Mouse (Mus musculus): ENCODE data around the gene Clrn1. TPM values are rescaled to one million over a fixed set of nuclear protein-coding genes. Genes with fewer than 3 reads are reported as not detected.
"Not testable (repeated sequence)": the region's sequence is repeated elsewhere in the genome, so short reads cannot be mapped to it uniquely, and the experiment has no call there.

Gene Clrn1
- total RNA-seq (2017): not detected in 3 replicates

DNA sequence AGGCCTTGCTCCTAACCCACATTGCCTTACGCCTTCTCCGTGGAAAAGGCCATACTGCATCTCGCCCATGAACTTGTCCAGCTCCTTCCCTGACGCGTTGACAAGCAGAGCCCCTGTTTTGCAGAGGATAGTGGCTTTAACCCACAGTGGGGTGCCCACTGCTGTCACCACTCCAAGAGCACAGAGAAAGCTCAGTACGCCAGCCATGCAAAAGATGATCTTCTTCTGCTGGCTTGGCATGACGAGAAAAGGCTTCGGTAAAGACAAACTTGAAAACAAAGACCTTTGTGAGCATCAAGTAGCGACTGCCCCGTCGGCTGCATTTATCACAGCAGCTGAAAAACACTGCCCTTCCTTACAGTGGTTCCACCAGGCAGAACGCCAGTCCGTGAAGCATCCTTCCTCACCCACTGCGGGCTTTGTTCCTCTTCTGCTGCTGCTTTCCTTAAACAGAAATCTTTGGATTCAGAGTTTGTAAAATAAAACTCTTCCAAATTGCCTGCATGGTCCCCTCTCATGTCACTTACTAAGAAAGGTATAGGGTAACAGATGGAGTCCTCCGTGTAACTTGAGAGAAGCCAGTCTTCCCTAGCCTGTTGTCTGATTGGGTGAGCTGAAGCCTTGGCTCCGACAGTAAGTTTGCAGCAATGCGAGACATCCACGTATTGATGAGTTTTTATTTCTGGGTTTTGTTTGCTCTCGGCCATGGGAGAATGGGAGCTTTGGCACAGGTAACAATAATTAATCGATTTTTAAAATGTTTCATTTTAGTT lies at the start of gene Clrn1:
Gene Clrn1, minus strand, starts transcription at position 540 of the 773 bp plus-strand sequence.
- ATAC-seq (replicated peaks; ENCODE audit: insufficient number of reproducible peaks, low FRiP score, low TSS enrichment, poor library complexity, severe bottlenecking): no peak

DNA sequence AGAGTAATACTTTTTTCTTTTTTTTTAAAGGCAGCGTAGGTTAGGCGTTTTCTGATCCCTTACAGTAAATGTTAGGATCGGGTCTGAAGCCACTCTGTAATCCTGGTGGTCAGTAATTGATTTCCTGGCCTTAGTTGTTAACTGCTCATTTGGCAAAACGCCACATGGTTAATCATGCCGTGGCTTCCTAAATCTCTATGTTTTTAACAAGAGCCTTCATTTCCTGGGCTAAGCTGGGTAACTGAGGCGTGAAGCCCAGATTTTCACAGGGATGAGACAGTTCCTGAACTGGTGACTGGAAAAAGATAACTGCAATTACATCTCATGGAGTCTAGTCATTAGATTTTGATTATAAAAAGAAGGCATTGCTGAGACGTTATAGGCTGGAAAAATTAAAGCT lies 38.9 kb upstream of the Clrn1 start:
- ATAC-seq (replicated peaks; ENCODE audit: insufficient number of reproducible peaks, low FRiP score, low TSS enrichment, poor library complexity, severe bottlenecking): no peak

DNA sequence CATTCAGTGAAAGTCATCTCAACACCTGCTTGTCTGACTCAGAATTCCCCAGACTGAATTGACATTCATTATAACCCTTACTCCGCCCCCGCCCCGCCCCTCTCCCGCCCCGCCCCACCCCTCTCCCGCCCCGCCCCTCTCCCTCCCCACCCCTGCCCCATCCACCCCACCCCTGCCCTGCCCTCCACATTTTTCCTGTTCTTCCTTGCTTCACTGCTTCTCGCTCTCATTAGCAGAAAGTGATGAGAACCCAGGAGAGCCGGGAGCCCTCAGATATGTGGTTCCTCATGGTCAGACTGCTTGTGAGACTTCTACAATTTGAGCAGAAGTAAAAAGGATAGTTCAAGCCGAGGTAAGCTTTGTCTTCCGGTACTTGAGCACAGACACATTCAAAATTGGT lies 38.0 kb upstream of the Clrn1 start:
- ATAC-seq (replicated peaks; ENCODE audit: insufficient number of reproducible peaks, low FRiP score, low TSS enrichment, poor library complexity, severe bottlenecking): no peak

DNA sequence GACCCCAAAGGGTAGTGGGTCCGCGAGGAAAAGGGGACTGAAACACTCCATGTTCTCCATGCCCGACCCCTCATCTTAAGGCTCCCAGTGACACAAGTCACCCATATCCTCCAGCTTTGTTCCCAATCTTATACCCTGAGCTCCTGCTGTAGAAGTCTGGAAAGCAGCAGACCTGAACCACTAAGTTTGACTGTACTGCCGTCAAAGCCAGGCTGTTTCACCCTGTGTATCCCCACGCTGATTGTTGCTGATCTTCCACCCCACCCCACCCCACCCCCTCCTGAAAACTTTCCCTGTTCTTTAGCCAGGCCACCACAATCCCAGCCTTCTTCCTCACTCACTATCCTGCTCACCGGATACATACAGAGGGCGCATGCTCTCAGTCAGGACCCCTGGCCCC lies 37.5 kb upstream of the Clrn1 start:
- ATAC-seq (replicated peaks; ENCODE audit: insufficient number of reproducible peaks, low FRiP score, low TSS enrichment, poor library complexity, severe bottlenecking): no peak

DNA sequence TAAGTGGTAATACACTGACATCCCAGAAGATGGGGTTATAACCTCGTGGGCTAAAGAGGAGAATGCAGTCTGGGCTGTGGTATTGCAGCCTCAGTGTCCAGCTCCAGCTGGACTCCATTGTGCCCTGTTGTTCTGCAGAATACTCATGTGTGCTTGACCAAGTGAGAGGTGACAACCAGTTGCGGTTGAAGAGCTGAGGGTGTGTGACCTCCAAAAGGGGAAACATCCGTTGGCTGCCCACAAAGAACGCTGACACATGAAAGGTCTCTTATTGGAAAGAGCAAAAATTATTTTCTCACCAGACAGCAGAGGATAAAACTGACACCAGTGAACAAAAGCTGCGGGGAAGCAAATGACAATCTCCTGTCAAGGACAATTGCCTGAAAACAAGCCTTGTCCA lies 36.2 kb upstream of the Clrn1 start:
- no peak for ATAC-seq (replicated peaks; ENCODE audit: insufficient number of reproducible peaks, low FRiP score, low TSS enrichment, poor library complexity, severe bottlenecking)

DNA sequence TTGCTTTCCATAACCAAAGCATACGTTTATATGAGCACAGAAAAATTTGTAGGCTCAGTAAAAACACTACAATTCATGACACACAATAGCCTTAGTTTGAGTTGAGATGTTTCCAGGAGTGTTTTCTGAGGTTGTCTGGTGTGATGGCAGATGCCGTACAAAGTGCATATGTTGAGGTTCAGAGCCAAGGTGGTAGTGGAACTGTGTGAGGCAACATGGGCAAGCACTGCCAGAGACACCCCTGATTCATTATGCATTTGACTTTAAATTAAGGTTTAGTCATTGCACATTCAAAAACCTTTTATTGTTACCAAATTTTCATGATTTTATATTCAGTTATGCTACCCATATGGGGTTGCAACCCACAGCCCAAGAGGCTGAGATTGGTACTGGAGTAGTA lies 19.5 kb upstream of the Clrn1 start:
- no peak for ATAC-seq (replicated peaks; ENCODE audit: insufficient number of reproducible peaks, low FRiP score, low TSS enrichment, poor library complexity, severe bottlenecking)

DNA sequence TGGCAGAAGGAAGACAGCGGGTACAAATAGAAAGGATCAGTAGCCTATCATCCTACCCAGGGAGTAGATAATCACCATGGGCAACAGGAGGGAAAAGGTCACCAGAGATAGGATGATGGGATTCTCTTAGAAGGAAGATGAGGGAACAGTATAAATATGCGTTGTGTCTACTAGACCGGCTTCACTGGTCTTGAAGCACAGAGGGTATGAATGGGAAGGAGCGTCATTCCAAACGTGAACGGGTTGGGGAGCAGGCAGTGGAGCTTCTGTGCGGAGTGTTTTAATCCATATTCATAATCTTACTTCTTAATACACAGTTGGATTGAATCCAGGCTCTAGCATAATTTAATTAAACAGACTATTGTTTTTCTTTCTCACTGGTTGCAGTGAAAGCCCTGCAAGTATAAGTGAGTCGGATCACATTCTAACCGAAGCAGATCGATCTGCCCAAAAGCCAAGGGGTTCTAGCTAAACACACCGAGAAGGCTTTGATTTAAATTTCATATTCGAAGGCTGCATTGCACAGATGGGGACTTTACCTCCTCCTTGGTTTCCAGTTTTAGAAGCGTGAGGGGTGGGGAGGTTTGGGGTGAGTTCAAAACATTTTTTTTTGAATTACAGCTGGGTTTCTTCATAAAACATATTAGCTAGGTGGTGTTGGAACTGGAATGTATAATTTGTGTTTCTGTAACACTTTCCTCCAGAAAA lies 17.1 kb upstream of the Clrn1 start:
- no peak for ATAC-seq (replicated peaks; ENCODE audit: insufficient number of reproducible peaks, low FRiP score, low TSS enrichment, poor library complexity, severe bottlenecking)

DNA sequence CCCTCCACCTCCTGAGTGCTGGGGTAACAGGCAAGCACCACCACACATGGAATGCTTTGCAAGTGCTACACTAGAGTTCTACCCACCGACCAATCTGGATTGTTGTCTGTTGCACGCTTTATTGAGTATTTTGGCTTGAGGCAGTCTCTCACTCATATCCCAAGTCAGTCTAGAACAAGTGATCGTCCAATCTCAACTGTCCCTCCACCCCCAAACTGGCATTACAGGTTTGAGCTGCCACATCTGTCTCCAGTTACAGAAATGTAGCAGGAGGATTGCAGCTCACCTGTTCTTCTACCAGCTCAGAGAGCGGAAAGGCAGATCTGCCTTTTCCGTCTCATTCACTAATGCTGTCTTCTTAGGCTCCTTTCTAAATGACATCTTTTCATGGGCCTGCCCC lies 10.0 kb upstream of the Clrn1 start:
- no peak for ATAC-seq (replicated peaks; ENCODE audit: insufficient number of reproducible peaks, low FRiP score, low TSS enrichment, poor library complexity, severe bottlenecking)

DNA sequence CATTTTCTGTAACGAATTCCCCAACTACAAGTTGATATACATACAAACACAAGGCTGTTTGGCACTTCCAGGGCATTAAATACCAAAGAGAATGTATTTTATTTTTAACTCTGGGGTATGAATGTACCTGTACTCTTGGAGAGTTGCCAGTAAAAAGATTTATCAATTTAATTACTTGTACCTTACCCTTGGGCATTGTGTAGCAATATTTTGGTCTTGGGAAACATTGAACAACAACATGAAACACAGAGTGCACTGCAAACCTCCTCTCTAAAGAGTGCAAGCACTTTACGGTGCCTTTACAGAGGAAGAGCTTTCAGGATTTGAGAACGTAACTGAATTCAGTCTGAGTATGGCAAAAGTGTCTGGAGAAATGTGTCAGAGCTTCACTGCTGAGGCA lies 9.4 kb upstream of the Clrn1 start:
- ATAC-seq (replicated peaks; ENCODE audit: insufficient number of reproducible peaks, low FRiP score, low TSS enrichment, poor library complexity, severe bottlenecking): no peak

DNA sequence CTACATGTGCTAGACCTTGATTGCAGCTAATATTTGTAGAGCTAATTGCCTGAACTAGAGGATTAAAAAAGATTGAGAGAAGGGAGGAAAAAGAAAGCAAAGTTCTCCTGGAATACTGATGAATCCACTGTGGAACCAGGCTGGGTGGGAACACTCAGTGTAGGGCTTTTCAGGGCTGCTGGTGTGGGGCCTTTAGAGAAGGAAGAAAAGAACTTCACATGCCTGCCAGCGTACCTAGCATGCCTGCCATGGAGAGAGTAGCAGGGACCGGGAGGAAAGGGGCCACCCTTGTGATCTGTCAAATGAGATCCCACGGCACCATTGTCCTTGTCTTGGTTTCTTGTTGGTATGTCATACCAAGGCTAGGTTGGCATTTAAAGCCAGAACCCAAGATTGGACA lies 4.5 kb upstream of the Clrn1 start:
- no peak for ATAC-seq (replicated peaks; ENCODE audit: insufficient number of reproducible peaks, low FRiP score, low TSS enrichment, poor library complexity, severe bottlenecking)

DNA sequence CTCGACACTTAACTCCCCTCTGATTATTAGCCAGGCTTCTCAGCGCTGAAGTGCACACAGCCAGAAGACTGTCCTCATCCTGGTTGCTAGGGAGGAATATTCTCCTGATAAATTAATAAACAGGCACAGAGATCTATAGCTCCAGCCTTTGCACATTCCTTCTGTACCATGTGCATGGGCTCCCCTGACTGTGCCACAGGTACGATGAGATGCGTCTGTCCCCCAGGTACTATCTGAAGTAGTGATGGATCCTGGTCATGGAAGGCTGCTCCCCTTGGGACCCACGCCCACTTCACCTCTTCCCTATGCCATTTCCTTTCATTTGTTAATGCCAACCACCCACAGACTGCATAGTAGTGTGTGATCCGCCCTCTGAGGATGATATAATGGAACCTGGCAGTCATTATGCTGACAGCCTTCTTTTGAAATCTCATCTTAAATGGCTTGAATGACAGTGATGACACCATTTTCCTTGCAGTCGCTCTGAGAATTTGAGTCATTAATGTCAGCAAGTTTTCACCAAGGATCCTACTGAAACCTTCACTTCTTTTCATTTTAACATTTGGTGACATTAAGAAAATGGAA lies 3.1 kb upstream of the Clrn1 start:
- no peak for ATAC-seq (replicated peaks; ENCODE audit: insufficient number of reproducible peaks, low FRiP score, low TSS enrichment, poor library complexity, severe bottlenecking)

DNA sequence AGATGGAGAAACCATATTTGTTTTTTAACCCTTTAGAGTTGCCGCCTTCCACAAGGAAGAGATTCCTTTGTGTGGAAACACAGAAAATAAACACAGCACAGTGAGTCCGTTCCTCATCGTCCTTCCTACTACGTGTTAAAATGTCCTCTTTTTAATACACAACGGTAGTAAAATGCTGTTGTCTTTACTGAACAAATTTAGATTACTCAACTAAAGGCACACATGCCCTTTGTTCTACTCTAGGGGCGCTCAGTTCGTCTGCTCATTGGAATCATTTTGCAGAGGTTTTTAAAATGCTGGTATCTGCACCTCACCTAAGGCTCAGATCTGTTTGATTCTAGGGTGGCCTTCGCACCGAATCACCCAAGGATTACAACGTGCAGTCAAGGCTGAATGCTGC lies 2.6 kb upstream of the Clrn1 start:
- ATAC-seq (replicated peaks; ENCODE audit: insufficient number of reproducible peaks, low FRiP score, low TSS enrichment, poor library complexity, severe bottlenecking): no peak

DNA sequence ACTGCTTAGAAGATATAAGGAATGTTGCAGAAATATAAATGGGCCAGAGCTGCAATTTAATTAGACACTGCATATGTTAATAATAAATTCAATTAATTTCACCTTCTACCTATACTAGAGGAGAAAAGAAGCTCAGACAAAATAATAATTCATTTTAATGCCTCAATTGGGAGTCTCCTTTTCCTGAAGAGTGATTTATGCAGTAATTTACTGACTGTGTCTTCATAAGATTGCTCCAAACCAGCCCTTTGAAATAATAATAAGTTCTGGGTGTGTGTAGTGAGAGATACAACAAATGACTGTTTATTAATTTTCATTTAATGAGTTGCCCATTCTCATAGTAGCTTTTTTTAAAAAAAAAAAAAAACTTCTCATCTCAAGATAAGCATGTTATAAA lies 1.6 kb downstream of the Clrn1 start:
- no peak for ATAC-seq (replicated peaks; ENCODE audit: insufficient number of reproducible peaks, low FRiP score, low TSS enrichment, poor library complexity, severe bottlenecking)

DNA sequence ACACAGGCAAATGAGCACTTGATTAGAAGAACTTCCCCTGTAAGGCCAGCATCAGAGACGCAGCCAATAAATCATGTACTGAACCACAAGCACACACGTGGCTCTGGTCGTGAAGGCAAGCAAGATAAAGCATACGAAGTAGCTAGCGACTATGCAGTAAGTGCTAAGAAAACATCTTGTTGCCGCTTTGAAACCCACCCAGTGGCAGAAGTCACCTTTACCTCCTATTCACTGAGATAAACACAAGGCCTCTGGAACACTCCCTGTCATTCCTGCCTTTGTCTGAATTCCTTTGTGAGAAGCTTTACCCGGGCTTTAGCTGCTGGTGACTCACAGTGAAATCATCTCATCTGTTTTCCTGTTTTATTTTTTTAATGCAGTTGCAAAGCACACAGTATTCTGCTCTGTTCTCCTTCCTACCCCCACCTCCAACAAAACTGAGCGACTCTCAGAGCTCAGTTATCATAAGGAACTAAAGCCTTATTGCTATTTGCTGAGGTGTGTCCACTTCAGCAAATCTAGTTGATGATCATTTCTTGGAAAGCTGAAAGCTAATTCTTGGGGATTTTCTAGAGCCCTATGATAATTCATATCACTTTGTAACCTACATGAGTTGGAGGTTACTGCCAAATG lies 2.1 kb downstream of the Clrn1 start:
- no peak for ATAC-seq (replicated peaks; ENCODE audit: insufficient number of reproducible peaks, low FRiP score, low TSS enrichment, poor library complexity, severe bottlenecking)

DNA sequence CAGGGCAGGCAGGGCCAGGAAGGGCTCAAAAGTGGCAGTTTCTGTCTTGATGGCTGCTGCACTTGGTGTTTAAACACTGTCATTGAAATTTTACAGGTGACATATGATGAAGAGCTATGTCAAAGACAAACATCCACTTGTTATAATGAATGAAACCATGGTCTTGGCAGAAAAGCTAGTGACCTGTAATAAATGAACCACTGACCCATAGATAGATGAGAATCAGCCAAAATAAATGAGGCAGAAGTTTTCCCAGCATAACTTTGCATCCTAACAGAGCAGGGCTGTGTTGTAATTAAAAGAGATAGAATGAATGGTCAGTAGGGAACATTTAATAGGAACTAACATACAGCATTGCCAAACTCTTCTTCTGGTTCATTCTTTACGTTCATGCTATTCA lies 4.1 kb downstream of the Clrn1 start:
- no peak for ATAC-seq (replicated peaks; ENCODE audit: insufficient number of reproducible peaks, low FRiP score, low TSS enrichment, poor library complexity, severe bottlenecking)

DNA sequence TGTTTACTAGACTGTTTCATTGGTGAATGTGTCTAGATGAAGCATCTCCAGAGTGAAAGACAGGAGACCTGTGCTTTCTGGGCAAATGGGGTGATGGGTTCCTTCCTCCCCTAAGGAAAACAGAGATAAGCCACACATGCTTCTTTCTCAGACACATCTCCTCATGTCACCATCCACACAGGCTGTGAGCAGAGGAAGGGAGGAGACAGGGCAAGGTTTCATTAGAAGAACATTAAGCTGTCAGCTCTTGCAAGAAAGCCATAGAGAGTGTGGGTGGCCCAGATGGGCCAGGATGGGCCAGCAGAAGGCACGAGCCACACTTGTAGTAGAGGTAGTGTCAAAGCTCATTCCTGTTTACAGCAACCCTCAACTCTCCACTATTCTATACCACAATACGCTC lies 5.0 kb downstream of the Clrn1 start:
- ATAC-seq (replicated peaks; ENCODE audit: insufficient number of reproducible peaks, low FRiP score, low TSS enrichment, poor library complexity, severe bottlenecking): no peak

DNA sequence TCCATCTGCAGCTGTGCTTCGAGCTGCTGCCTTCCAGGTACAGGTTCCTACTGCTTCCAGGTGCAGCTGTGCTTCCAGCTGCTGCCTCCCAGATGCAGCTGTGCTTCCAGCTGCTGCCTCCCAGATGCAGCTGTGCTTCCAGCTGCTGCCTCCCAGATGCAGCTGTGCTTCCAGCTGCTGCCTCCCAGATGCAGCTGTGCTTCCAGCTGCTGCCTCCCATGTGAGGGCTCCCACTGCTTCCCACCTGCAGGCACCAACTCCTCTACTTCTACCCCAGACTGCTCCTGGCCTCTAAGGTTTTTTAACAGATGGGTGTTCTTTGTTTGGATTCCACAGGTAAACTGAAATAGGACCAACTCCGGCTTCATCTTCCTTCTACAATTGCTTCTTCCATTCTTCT lies 13.3 kb downstream of the Clrn1 start:
- ATAC-seq (replicated peaks; ENCODE audit: insufficient number of reproducible peaks, low FRiP score, low TSS enrichment, poor library complexity, severe bottlenecking): not testable (repeated sequence)

DNA sequence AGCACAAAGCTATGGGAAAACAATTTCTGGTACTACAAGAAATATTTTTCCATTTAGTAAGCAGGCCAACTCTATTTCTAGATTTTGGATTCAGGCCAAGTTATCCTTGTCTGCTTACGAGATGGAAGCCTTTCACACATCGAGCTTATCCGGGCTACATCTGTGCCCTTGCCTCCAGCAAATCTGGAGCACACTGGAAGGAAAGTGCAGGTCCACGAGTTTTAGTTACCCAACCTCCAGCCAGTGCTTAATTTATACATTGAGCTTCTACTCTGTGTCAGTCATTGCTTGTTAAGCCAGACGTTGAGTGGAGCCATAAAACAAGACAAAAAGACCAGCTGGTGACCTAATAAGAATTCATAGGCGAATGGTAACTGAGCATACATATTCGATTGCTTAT lies 19.4 kb downstream of the Clrn1 start:
- no peak for ATAC-seq (replicated peaks; ENCODE audit: insufficient number of reproducible peaks, low FRiP score, low TSS enrichment, poor library complexity, severe bottlenecking)

DNA sequence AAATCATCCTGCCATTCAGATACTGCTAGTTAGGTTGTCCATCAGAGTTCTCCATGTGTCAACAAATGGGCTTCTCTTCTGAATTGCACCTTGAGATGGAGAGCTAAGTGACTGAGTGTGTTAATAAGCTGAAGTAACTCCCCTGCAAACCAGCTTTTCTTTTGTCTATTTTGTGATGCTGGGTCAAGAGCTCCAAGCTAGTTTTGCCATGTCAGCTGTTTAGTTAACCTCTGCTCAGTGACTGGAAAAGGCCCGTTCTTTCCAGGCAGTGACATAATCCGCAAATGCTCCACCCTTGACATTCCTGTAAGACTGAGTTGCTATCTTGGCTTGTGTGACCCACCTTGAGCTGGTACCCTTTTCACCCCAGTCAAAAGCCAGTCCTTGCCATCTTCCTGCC lies 22.2 kb downstream of the Clrn1 start:
- no peak for ATAC-seq (replicated peaks; ENCODE audit: insufficient number of reproducible peaks, low FRiP score, low TSS enrichment, poor library complexity, severe bottlenecking)

DNA sequence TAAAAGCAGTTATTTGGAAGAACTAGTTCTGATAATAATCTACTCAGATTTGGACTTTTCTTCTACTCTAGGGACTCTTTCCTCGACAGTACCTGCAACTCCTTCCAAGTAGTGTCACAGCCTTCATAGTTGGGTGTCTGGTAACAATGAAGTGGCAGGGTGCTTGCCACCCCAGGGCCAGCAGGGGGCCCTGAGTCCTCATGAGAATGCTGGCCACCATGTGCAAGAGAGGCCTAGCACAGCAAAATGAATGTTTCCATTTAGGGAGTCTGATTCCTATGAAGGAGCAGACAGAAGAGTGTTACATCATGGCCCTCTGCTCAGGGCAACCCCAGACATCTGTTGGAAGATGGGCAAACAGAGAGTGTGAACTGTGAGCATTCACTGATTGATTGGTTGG lies 41.7 kb downstream of the Clrn1 start:
- no peak for ATAC-seq (replicated peaks; ENCODE audit: insufficient number of reproducible peaks, low FRiP score, low TSS enrichment, poor library complexity, severe bottlenecking)

All from monocyte, adult 5-6 weeks (primary cell).